Mouse (Mus musculus) layer of hippocampus, adult 11-12 months (tissue): ENCODE results near the gene Mfsd4a.

Experiments used
- DNase-seq: peaks from one replicate; pipeline ENCODE4 v3.0.0; 2022; ENCODE audit warnings: low spot score

The Mfsd4a gene

DNA sequence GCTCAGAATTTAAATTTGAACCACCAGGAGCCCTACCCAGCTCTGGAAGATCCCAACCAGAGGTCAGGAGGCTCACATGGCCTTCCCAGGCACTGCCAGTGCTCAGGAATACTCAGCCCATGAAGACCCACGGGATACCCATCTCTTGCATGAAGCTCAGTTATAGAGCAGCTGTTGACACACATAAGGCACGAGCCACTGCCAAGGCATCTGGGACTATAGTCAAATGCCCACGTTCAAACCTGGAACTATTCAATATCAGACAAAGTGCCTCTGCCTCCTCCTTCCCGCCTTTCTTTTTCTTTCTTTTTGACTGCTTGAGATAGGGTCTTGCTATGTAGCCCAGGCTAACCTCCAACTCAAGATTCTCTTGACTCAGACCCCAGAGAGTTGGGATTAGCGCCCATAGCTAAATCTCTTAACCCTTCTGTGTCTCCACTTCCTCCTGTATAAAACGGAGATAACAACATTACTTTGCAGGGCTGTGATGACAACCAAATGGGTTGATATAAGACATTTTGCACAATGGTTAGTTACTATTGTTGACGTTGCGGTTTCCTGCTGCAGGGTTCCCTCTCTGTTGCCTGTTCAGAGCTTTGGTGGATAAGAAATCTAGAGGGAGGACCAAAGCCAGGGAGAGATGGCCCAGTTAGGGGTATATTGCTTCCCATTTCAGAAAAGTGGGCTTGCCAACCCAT is 2.2 kb downstream of the Mfsd4a start:
- peak; percentile 51 for DNase-seq

DNA sequence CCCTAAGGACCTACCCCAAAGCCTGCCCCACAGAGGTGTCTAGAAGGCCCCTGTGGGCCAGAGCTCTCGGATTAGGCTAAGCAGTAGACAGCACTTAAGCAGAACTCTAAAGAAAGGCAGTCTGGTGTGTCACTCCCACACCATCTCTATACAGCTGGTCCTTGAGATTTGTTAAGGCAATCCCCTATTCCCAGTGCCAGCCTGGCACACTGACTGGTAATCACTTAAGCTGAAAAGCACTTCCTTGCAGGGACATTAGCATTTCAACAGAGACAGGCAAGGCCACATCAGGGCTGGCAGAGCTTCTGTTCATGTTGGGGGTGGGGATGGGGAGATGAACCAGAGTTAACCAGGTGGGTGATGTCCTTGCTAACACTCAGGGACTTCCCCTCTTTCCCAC is 2.9 kb downstream of the Mfsd4a start:
- DNase-seq: peak; percentile 37

DNA sequence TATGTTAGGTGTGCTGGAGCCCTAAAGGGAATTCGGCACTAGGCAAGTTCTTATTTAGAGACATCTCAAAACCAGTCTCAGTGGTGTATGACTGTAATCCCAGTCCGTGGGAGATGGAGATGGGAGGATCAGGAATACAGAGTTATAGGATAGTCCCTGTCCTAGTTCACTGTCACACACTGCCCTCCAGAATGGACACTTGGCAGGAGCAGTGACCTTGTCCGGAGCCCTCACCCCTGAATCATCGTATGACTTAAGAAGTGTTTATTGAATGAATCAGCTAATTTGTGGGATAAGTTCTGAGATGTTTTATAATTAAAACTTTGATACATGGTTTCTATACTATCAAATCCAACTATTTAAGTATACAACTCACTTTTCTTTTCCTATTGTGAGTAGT is 4.8 kb downstream of the Mfsd4a start:
- no peak for DNase-seq

DNA sequence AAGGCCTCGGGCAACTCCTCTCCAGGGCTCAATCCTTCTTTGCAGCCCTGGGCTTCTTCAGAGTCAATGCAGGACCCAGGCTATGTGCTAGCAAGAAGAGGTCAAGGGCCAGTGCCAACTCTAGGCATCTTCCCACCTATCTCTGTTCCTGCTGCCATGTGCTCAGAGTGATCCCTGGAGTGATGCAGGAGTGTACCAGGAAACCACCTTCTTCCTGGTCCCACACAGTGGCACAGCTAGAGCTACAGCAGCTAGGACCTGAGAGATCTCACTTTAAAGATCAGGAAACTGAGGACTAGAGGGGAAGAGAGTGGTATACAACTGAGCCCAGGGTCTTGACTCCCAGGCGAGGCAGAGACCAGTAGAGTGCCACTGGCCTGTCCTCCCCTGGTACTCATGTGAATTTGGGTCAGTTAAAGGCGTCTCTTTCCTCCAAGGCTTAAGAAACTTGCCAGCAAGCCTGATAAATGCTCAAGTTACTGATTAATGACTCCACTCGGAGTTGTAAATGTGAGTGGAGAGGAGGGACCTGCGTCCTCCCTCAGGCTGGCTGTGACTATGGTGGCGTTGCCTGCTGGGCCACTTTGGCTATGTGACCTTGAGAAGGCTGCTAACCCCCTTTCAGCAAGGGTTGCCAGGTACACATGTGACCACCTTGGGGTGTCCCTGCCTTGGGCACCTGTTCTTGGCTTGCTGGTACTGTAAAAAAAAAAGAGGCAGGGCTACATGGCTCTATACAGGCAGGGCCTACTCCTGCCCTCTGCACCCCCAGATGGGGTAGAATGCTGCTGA is 5.9 kb downstream of the Mfsd4a start:
- DNase-seq: no peak

DNA sequence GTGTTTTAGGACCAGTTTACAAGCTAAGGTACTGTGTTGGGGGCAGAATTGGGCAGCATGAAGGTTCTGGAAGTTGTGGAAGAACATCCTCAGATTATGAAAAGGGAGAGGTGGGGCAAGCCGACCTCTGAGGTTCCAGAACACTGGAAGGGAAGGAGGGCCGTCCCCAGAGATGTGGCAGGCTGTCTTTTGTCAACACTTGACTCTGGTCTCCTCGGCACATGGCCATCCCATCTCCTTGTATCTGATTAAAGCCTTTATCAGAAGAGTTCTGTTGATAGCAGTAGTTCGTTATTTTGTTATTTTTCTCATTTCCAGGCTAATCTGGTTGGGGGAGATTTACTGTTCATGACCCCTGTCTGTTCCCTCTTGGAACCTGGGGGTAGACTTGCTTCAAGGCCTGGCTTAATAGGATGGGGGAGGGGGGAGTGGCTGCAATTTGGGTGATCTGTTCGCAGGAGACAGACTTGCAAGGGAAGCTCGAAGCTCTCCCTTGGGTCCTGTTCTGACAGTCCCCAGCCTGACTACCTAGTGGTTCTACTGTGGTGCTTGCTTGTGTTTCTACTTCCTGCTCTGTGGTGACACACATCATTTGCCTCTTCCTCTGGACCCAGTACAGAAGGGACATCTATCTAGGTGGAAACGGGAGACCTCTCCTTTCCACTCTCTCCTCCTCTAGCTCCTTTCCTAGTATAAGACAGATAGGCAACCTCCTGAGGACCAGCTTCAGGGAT is 7.7 kb downstream of the Mfsd4a start:
- DNase-seq: no peak

DNA sequence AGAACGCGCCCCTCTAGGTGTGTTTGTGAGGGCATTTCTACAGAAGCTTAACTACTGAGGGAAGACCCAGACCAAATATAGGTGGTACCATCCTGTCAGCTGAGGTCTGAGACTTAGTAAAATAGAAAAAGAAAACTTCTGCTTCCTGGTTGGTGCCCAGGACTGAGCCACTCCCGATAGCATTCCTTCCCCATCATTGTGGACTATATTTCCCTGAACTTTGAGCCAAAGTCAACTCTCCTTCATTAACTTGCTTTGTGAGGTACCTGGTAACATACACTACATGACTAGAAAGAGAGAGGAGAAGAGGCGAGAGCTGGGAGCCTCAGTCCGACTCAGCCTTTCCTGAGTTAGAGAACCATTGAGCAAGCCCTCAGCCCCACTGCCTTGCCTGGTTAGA is 9.3 kb downstream of the Mfsd4a start:
- DNase-seq: no peak

DNA sequence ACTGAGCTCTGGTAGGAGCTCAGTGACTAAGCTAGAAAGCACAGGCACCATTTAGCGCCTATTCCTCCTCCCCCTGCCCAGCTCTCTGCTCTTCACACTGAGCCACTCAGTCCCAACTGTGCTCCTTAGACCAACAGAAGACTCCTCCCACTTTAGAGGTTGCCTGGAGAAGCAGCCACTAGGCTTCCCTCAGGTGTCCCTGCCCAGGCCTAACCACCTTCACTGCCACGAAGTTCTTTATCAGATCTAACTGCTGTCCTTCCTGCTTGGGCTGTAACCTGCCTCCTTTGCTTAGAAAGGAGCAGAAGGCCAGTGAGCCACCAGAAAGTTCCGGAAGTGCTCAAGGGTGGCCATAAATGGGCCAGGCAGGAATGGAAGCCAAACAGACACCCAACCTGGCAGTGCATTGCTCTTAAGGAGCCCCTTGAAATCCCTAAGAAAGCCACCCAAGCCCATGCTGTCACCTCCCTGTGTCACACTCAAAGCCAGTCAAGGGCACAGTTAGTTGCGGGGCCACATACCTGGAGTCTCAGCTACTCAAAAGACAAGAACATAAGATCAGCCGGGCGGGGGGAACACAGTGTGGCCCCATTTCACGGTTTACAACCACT is 12.7 kb downstream of the Mfsd4a start:
- DNase-seq: no peak

DNA sequence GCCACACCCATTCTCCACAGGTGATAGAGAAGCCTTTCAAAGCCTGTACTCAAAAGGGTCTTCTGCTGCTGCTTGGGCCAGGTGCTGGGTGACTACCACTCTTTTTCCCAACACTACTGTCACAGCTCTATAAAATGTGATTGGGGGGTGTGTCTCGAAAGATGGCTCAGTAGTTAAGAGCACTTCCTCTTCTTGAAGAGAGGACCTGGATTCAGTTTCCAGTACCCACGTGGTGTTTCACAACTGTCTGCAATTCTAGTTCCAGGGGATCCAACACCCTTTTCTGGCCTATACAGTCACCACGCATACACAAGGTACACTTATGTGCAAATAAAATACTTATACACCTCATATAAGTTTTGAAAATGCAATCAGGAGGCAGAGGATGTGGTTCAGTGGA is 13.5 kb downstream of the Mfsd4a start:
- DNase-seq: no peak

DNA sequence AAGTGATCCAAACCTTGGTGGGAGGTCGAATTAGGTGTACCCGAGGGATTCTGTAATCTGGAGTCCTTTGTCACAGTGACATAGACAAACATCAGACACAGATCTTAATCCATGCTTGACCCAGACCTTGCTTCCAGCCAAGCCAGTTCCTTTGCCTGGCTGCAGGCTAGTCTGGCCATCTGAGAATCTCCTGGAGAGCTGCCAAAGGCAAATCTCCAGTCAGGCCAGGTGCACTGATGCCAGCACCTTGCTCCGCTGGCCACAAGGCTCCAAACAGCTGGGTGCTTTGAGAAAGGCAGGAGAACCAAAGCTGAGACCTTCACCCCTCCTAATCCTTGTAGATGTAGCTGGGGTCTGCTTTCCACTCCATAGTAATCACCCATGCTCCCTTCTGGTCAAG is 16.1 kb downstream of the Mfsd4a start:
- DNase-seq: no peak

DNA sequence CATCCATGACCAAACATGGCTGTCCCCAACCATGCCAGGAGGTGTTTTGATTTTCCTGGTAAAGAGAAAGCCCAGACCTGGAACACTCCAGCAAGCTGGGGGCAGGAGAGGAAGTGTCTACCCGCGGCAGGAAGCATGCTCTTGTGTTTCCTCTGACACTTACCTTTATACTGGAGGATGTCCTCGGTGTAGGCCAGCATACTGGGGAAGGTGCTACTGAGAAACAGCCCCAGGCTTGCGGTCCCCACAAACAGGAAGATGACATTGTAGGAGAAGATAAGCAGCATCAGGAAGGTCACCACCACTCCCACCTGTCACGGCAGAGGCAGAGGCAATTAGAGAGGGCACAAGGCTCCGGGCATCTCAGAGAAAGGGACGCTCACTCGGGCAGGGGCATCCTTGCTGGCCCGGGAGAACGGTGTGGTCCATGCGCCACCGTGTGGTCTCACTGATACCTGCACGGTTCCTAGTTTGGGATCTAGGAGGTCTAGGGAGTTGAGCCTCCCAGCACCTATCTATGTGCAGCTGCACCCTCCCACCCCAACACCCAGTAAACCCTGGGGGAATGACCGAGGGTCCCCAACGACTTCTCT is 21.6 kb downstream of the Mfsd4a start:
- DNase-seq: peak; percentile 60

DNA sequence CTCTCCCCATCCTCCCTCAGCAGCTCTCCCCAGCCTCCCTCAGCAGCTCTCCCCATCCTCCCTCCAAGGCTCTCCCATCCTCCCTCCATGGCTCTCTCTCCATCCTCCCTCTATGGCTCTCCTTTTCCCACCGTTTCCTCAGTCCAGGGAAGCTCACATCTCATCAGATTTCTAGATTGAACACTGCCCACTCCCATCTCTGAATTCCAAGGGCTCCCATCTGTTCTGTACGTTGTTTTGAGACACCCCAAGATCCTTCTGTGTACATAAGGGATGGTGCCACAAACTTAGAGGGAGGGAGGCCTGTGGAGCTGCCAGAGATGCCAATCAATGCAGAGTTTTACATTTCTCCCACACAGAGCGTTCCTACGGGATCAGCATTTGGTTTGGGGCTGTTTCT is 24.1 kb downstream of the Mfsd4a start:
- peak; percentile 34 for DNase-seq

DNA sequence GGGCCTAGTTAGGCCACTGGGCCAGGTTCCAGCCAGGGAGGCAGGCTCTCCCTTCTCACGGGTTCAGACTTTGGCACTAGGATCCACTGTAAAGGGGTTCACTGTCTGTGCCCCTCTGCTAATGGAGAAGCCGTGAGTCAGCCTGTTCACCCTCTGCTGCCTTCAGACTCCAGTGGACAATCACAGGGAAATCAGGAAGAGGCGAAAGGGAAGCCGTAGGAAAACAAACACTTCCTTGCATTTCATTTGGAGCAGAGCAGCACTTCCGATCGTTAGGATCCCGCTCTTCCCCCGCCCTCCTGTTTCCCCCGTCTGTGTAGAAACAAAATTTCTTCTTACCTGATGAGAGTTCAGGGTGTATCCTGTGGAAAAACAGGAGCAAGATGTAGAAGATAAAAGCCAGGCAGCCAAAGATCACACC is 27.7 kb downstream of the Mfsd4a start:
- no peak for DNase-seq

DNA sequence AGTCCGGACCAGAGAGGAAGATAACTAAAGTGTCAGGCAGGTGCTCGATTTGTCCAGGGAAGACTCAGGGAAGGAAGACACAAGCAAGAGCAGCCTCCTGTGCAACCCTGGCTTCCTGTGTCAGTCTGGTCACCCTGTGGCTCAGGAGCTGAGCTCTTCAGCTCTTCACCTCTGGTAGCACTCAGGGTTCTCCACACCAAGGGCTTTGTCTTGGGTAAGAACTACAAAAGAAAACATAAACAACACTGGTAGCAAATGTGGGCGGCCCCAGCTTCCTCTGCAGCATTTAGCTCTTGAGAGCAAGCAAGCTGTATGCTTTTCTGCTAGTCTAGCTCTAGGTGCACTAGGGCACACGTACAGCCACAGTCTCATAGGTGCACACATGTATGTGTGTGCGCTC is 29.1 kb downstream of the Mfsd4a start:
- no peak for DNase-seq

DNA sequence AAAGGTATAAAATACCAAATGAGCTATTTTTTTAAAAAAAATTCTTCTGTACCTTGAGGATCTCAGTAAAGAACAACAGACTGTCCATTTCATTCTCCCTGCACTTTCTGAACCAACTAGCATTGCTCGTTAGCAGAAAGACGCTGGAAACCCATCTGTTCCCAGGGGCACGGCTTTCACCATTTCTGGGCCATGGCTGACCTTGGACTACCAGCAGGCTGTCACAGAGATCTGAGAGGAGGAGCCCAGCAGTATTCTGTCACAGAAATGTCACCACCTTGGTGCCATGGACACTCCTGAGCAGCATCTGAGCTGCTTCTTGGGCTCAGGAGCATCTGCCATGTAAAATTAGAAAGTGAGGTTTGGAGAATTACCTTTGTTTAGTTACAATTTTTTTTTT is 30.1 kb downstream of the Mfsd4a start:
- no peak for DNase-seq

DNA sequence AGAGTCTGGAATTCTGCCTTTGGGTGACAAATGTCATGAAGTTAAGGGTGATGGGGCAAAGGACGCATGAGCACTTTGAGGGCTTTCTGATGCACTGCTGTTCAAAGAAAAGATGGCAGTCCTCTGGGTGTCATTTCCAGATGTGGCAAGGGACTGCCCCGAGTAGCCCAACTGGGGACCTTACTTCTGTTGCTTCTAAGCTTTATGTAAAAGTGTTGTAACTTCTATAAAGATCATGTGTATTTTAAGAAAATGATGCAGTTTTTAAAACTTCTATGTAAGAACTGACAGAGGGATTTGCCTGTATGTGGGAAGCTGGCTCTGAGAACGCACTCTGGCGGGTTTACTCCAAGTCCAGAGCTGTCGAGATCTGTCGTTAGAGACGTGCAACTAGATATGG is 35.7 kb downstream of the Mfsd4a start:
- no peak for DNase-seq

DNA sequence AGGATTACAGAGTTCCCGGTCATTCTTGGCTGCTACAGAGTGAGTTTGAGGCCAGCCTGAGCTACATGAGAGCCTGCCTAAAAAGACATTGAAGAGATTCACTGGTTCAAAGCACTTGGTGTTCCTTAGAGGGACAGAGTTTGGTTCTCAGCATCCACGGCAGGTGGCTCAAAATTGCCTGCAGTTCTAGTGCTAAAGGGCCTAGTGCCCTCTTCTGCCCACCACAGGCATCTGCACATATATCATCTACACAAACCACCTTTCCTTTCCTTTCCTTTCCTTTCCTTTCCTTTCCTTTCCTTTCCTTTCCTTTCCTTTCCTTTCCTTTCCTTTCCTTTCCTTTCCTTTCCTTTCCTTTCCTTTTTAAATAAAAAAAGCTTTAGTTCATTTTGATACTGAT is 37.3 kb downstream of the Mfsd4a start:
- no peak for DNase-seq

DNA sequence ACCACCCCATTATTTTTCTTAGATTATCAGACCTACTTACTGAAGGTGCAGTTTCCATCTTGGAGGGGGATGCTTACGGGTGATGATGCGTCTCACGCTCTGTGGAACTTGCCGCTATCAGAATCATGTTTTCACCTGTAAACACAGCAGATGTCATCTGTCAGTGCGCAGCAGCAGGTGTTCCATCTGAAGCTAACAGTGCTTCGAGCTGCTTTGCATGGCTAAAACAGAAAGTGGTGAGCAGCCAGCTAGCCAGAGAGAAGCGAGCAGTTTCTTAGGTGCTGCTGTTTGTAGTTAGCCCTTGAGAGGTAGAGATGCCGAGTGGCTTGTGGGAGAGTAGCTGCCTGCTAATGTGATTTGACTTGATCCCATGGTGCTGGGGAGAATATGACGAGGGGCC is 39.4 kb downstream of the Mfsd4a start:
- no peak for DNase-seq

DNA sequence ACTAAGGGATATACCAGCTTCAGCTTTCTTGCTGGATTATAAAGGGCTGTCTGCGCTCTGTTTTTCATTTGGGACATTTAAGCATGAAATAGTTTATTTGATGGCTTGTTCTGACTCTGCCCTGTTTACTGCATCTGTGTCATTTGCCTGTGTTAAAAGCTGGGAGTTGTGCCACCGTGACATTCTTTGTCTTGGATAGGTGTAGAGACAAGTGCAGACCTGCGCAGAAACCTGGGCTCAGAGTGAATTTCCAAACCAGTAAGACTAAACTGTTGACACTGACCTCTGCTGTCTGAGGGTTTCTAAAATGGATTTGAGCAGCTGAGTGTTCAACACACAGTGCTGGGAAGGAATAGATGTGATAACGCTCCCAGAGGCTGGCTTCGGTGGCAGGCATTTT is 39.9 kb downstream of the Mfsd4a start:
- no peak for DNase-seq

DNA sequence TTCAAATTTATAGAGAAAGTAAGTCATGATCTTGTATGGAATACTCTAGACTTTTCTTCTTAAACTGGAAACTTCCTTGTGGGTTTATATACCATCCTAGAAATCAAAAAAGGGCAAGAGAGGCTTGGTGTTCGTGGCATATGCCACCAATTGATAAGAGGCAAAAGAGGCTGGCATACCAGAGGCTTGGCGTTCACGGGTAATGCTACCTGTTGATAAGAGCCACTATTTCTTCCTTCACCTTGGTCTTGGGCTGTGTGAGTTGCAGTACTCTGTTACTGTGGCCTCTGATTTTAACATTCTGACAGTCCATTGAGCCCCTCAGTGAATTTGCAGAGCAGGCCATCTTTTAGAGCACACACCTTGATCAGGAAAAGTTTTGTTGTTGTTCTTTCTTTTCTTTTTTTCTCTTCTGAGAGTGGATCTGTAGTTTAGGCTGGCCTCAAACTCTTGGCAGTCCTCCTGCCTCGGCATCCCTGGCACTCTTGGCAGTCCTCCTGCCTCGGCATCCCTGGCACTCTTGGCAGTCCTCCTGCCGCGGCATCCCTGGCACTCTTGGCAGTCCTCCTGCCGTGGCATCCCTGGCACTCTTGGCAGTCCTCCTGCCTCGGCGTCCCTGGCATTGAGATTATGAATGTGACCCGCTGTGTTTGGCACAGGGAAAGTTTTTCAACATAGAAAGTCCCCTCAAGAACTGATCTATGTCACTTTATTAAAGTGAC is 40.8 kb downstream of the Mfsd4a start:
- DNase-seq: no peak

DNA sequence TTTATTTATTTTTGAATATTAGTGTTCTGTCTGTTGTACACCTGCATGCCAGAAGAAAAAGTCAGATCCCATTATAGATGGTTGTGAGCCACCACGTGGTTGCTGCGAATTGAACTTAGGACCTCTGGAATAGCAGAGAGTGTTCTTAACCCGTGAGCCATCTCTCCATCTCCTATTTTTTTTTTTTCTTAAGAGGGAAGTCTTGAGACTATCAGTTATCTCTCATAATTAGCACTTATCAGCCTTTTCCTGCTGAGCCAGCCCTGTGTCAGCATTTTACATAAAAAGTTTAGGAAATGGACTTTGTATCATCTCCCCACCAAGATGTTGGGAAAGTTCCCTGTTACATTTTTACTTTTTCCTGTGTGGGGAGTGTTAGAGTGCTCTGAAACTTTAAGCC is 45.8 kb downstream of the Mfsd4a start:
- DNase-seq: no peak

DNA sequence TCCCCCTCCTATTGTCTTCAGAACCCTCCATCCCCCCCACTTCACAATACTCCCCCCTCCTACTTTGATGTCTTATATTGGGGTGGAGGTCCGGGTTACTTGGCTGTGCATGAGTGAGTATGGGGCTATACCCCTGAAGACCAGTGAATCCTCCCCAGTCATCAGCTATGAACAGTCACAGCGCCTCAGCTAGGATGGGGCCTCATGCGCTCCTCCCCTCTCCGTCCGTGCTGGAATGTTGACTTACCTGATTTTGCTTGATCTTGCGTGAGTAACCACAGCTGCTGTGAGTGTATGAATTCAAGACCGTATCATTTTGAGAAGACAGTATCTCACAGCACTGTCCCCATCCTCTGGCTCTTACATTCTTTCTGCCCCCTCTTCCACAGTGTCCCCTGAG is 48.0 kb downstream of the Mfsd4a start:
- no peak for DNase-seq

DNA sequence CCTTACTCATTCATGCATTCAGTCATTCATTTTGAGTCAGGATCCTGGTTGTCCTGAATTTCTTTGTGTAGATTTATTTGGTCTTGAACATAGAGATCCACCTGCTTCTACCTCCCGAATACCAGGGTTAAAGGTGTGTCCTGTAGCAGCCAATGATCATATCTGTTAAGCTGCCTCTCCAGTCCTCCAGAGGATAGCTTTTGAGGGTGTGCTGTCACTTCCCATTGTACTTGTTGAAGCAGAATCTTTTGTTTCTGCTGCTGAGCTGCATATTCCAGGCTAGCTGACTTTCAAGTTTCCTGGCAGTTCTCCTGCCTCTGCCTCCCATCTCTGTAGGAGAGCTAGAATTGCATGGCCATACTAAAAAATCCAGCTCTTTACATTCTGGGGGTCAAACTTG is 51.2 kb downstream of the Mfsd4a start:
- DNase-seq: no peak
